Mouse (Mus musculus): ENCODE measurements around the gene Ak9. TPM values are rescaled to one million over a fixed set of nuclear protein-coding genes. Genes with fewer than 3 reads are reported as not detected.
A peak's percentile ranks its signal among the peaks of the same experiment; 100 is the strongest.
"Not testable (repeated sequence)": the region's sequence is repeated elsewhere in the genome, so short reads cannot be mapped to it uniquely, and the experiment has no call there.

Gene Ak9
- polyA plus RNA-seq, 1 experiment from 2014 or later = 0.46 TPM

GRCm38 (mm10) chr10:41385506-41386221, 81.9 kb downstream of the Ak9 start:
- Histone ChIP-seq H3K27me3 (ENCODE audit: control insufficient read depth, insufficient read depth, low read length) (no peaks in the 10 kb centered on the region), H3K9me3 (ENCODE audit: control insufficient read depth, low read length) (no peaks in the 10 kb centered on the region), H3K36me3 (ENCODE audit: control insufficient read depth, insufficient read depth, low read length) (no peaks in the 10 kb centered on the region), H3K4me2 (replicated peaks; ENCODE audit: low read depth, low read length) (no peak overlapping the region), H3K9ac (ENCODE audit: low read depth, low read length) (no peak overlapping the region), H3K4me3 (ENCODE audit: low read depth, low read length) (no peak overlapping the region), H3K4me1 (replicated peaks; ENCODE audit: control insufficient read depth, insufficient read depth, low read length) (no peaks in the 10 kb centered on the region), H3K27ac (ENCODE audit: low read depth, low read length) (no peak overlapping the region)
- 75% methylated on average over 15 of the region's 15 CpGs for WGBS
- ATAC-seq (ENCODE audit: low FRiP score) (no peak), DNase-seq (ENCODE audit: low spot score) (no peak)

- Histone ChIP-seq H3K4me3 (ENCODE audit: low read depth, low read length) (no peak overlapping the region), H3K36me3 (ENCODE audit: control insufficient read depth, insufficient read depth, low read length) (no peaks in the 10 kb centered on the region), H3K27ac (ENCODE audit: low read depth, low read length) (no peak overlapping the region), H3K9ac (ENCODE audit: low read depth, low read length) (no peak overlapping the region), H3K4me1 (replicated peaks; ENCODE audit: control insufficient read depth, insufficient read depth, low read length) (no peaks in the 10 kb centered on the region), H3K27me3 (ENCODE audit: control insufficient read depth, insufficient read depth, low read length) (no peaks in the 10 kb centered on the region), H3K4me2 (replicated peaks; ENCODE audit: low read depth, low read length) (no peak overlapping the region), H3K9me3 (ENCODE audit: control insufficient read depth, low read length) (no peaks in the 10 kb centered on the region)
- DNase-seq (ENCODE audit: low spot score) = peak; percentile 19
- WGBS = 58% methylated on average over 2 of the region's 2 CpGs
- ATAC-seq (ENCODE audit: low FRiP score) = no peak
These were observed 89.8 kb downstream of the Ak9 start for GRCm38 (mm10) chr10:41393555-41393954.

- Histone ChIP-seq H3K4me3 (ENCODE audit: low read depth, low read length) (no peak overlapping the region), H3K27me3 (ENCODE audit: control insufficient read depth, insufficient read depth, low read length) (no peaks in the 10 kb centered on the region), H3K4me2 (replicated peaks; ENCODE audit: low read depth, low read length) (no peak overlapping the region), H3K36me3 (ENCODE audit: control insufficient read depth, insufficient read depth, low read length) (no peaks in the 10 kb centered on the region), H3K27ac (ENCODE audit: low read depth, low read length) (no peak overlapping the region), H3K4me1 (replicated peaks; ENCODE audit: control insufficient read depth, insufficient read depth, low read length) (no peaks in the 10 kb centered on the region), H3K9ac (ENCODE audit: low read depth, low read length) (no peak overlapping the region), H3K9me3 (ENCODE audit: control insufficient read depth, low read length) (no peaks in the 10 kb centered on the region)
- ATAC-seq (ENCODE audit: low FRiP score) = no peak
- no peak for DNase-seq (ENCODE audit: low spot score)
- WGBS = 89% methylated on average over 3 of the region's 3 CpGs
These were observed 97.3 kb downstream of the Ak9 start for GRCm38 (mm10) chr10:41401097-41401496.

- H3K4me3 ChIP-seq (ENCODE audit: low read depth, low read length) = no peak overlapping the region
- H3K4me1 ChIP-seq (replicated peaks; ENCODE audit: control insufficient read depth, insufficient read depth, low read length) = no peaks in the 10 kb centered on the region
- H3K4me2 ChIP-seq (replicated peaks; ENCODE audit: low read depth, low read length) = no peak overlapping the region
- H3K9ac ChIP-seq (ENCODE audit: low read depth, low read length) = no peak overlapping the region
- H3K27ac ChIP-seq (ENCODE audit: low read depth, low read length) = no peak overlapping the region
- no peaks in the 10 kb centered on the region for H3K36me3 ChIP-seq (ENCODE audit: control insufficient read depth, insufficient read depth, low read length)
- no peaks in the 10 kb centered on the region for H3K27me3 ChIP-seq (ENCODE audit: control insufficient read depth, insufficient read depth, low read length)
- WGBS = 67% methylated on average over 2 of the region's 2 CpGs
- ATAC-seq (ENCODE audit: low FRiP score) (no peak), DNase-seq (ENCODE audit: low spot score) (no peak)
- no peaks in the 10 kb centered on the region for H3K9me3 ChIP-seq (ENCODE audit: control insufficient read depth, low read length)
These were observed 99.6 kb downstream of the Ak9 start for GRCm38 (mm10) chr10:41403364-41403763.

GRCm38 (mm10) chr10:41403893-41404612, 100.3 kb downstream of the Ak9 start:
- no peak for ATAC-seq (ENCODE audit: low FRiP score)
- no peaks in the 10 kb centered on the region for H3K27me3 ChIP-seq (ENCODE audit: control insufficient read depth, insufficient read depth, low read length)
- no peak for DNase-seq (ENCODE audit: low spot score)
- no peak overlapping the region for H3K4me3 ChIP-seq (ENCODE audit: low read depth, low read length)
- 52% methylated on average over 3 of the region's 3 CpGs for WGBS
- H3K4me2 ChIP-seq (replicated peaks; ENCODE audit: low read depth, low read length) = no peak overlapping the region
- no peaks in the 10 kb centered on the region for H3K9me3 ChIP-seq (ENCODE audit: control insufficient read depth, low read length)
- no peaks in the 10 kb centered on the region for H3K36me3 ChIP-seq (ENCODE audit: control insufficient read depth, insufficient read depth, low read length)
- H3K9ac ChIP-seq (ENCODE audit: low read depth, low read length) = no peak overlapping the region
- H3K4me1 ChIP-seq (replicated peaks; ENCODE audit: control insufficient read depth, insufficient read depth, low read length) = no peaks in the 10 kb centered on the region
- no peak overlapping the region for H3K27ac ChIP-seq (ENCODE audit: low read depth, low read length)

GRCm38 (mm10) chr10:41410176-41410575, 106.4 kb downstream of the Ak9 start:
- H3K4me3 ChIP-seq (ENCODE audit: low read depth, low read length); H3K36me3 ChIP-seq (ENCODE audit: control insufficient read depth, insufficient read depth, low read length); H3K4me2 ChIP-seq (replicated peaks; ENCODE audit: low read depth, low read length); H3K9ac ChIP-seq (ENCODE audit: low read depth, low read length); ATAC-seq (ENCODE audit: low FRiP score); H3K27me3 ChIP-seq (ENCODE audit: control insufficient read depth, insufficient read depth, low read length); H3K27ac ChIP-seq (ENCODE audit: low read depth, low read length); H3K4me1 ChIP-seq (replicated peaks; ENCODE audit: control insufficient read depth, insufficient read depth, low read length); DNase-seq (ENCODE audit: low spot score); H3K9me3 ChIP-seq (ENCODE audit: control insufficient read depth, low read length): not testable (repeated sequence)
- 92% methylated on average over 4 of the region's 4 CpGs for WGBS

- not testable (repeated sequence) for H3K36me3 ChIP-seq (ENCODE audit: control insufficient read depth, insufficient read depth, low read length); H3K27ac ChIP-seq (ENCODE audit: low read depth, low read length); H3K4me1 ChIP-seq (replicated peaks; ENCODE audit: control insufficient read depth, insufficient read depth, low read length); ATAC-seq (ENCODE audit: low FRiP score); H3K9ac ChIP-seq (ENCODE audit: low read depth, low read length); H3K4me3 ChIP-seq (ENCODE audit: low read depth, low read length); H3K9me3 ChIP-seq (ENCODE audit: control insufficient read depth, low read length); DNase-seq (ENCODE audit: low spot score); H3K4me2 ChIP-seq (replicated peaks; ENCODE audit: low read depth, low read length); H3K27me3 ChIP-seq (ENCODE audit: control insufficient read depth, insufficient read depth, low read length)
- WGBS = 94% methylated on average over 1 of the region's 1 CpGs
These were observed 107.0 kb downstream of the Ak9 start for GRCm38 (mm10) chr10:41410821-41411220.

- not testable (repeated sequence) for DNase-seq (ENCODE audit: low spot score); H3K27ac ChIP-seq (ENCODE audit: low read depth, low read length); H3K4me2 ChIP-seq (replicated peaks; ENCODE audit: low read depth, low read length); H3K4me3 ChIP-seq (ENCODE audit: low read depth, low read length); ATAC-seq (ENCODE audit: low FRiP score); H3K27me3 ChIP-seq (ENCODE audit: control insufficient read depth, insufficient read depth, low read length); H3K36me3 ChIP-seq (ENCODE audit: control insufficient read depth, insufficient read depth, low read length); H3K4me1 ChIP-seq (replicated peaks; ENCODE audit: control insufficient read depth, insufficient read depth, low read length); H3K9ac ChIP-seq (ENCODE audit: low read depth, low read length); H3K9me3 ChIP-seq (ENCODE audit: control insufficient read depth, low read length)
- WGBS = 95% methylated on average over 1 of the region's 1 CpGs
These were observed 109.7 kb downstream of the Ak9 start for GRCm38 (mm10) chr10:41413471-41413870.

GRCm38 (mm10) chr10:41415368-41415767, 111.6 kb downstream of the Ak9 start:
- not testable (repeated sequence) for H3K4me1 ChIP-seq (replicated peaks; ENCODE audit: control insufficient read depth, insufficient read depth, low read length); H3K27ac ChIP-seq (ENCODE audit: low read depth, low read length); ATAC-seq (ENCODE audit: low FRiP score); H3K4me3 ChIP-seq (ENCODE audit: low read depth, low read length); H3K27me3 ChIP-seq (ENCODE audit: control insufficient read depth, insufficient read depth, low read length); H3K36me3 ChIP-seq (ENCODE audit: control insufficient read depth, insufficient read depth, low read length); H3K4me2 ChIP-seq (replicated peaks; ENCODE audit: low read depth, low read length); DNase-seq (ENCODE audit: low spot score); H3K9ac ChIP-seq (ENCODE audit: low read depth, low read length); H3K9me3 ChIP-seq (ENCODE audit: control insufficient read depth, low read length)
- whole genome bisulfite sequencing = 97% methylated on average over 2 of the region's 2 CpGs
